Mouse (Mus musculus) MEL (cell line): ENCODE measurements around the gene Rab13. TPM values are rescaled to one million over a fixed set of nuclear protein-coding genes. Genes with fewer than 3 reads are reported as not detected.

Experiments used
- DNase-seq: peaks from one replicate; pipeline ENCODE4 v3.0.0; 2011; ENCODE audit warnings: low read depth, low spot score
- H3K27ac ChIP-seq: 2 replicates; pipeline ENCODE4 v1.5.1; 2012; ENCODE audit warnings: low read depth, mild to moderate bottlenecking, control low read depth, low read length, moderate library complexity; ENCODE audit not compliant: control insufficient read depth
- H3K27me3 ChIP-seq, 2 experiments: fragments of 150-350 bp in 1 of 2; sonication (generic) in 1 of 2; 2 replicates each; pipeline ENCODE4 v1.6.1; 2012; ENCODE audit warnings: low read length in 2 of 2, mild to moderate bottlenecking in 2 of 2, improper control_type of control experiment in 1 of 2, moderate library complexity in 1 of 2; ENCODE audit not compliant: insufficient read depth in 2 of 2, control insufficient read depth in 1 of 2
- H3K36me3 ChIP-seq, 2 experiments: 2 replicates each; pipeline ENCODE4 v1.6.1; 2012 to 2014; ENCODE audit warnings: low read length in 2 of 2, improper control_type of control experiment in 1 of 2, inconsistent platforms in 1 of 2, mild to moderate bottlenecking in 1 of 2; ENCODE audit not compliant: insufficient read depth in 2 of 2, control insufficient read depth in 1 of 2
- H3K4me1 ChIP-seq, 2 experiments: fragments of 150-350 bp in 1 of 2; sonication (generic) in 1 of 2; 2 replicates each; pipeline ENCODE4 v1.6.1; 2012; ENCODE audit warnings: low read length in 2 of 2, improper control_type of control experiment in 1 of 2, mild to moderate bottlenecking in 1 of 2; ENCODE audit not compliant: insufficient read depth in 2 of 2, control insufficient read depth in 1 of 2
- H3K4me3 ChIP-seq, 2 experiments: fragments of 150-350 bp in 1 of 2; sonication (generic) in 1 of 2; 2 replicates each; pipeline ENCODE4 v1.5.1; 2012; ENCODE audit warnings: low read depth in 2 of 2, low read length in 2 of 2, mild to moderate bottlenecking in 2 of 2, moderate library complexity in 2 of 2, control low read depth in 1 of 2, improper control_type of control experiment in 1 of 2; ENCODE audit not compliant: control insufficient read depth in 1 of 2, insufficient read depth in 1 of 2
- H3K79me2 ChIP-seq: 2 replicates; pipeline ENCODE4 v1.6.1; 2012; ENCODE audit warnings: mild to moderate bottlenecking, low read length, moderate library complexity; ENCODE audit not compliant: control insufficient read depth, poor library complexity, insufficient read depth
- H3K9ac ChIP-seq: 2 replicates; pipeline ENCODE4 v1.6.1; 2012; ENCODE audit warnings: low read depth, mild to moderate bottlenecking, control low read depth, low read length, moderate library complexity; ENCODE audit not compliant: control insufficient read depth, poor library complexity, severe bottlenecking
- H3K9me3 ChIP-seq: fragments of 150-350 bp; sonication (generic); replicated peaks from 2 replicates; pipeline ENCODE4 v1.6.1; 2012; ENCODE audit warnings: mild to moderate bottlenecking, low read length, improper control_type of control experiment, moderate library complexity; ENCODE audit not compliant: insufficient read depth
- CHD1 ChIP-seq: IDR thresholded peaks from 2 replicates; pipeline ENCODE4 v1.6.1; 2012; ENCODE audit warnings: low read depth, mild to moderate bottlenecking, inconsistent platforms, low read length, improper control_type of control experiment
- CHD2 ChIP-seq: IDR thresholded peaks from 2 replicates; pipeline ENCODE4 v1.6.1; 2011; ENCODE audit warnings: low read length, improper control_type of control experiment
- E2F4 ChIP-seq: IDR thresholded peaks from 2 replicates; pipeline ENCODE4 v1.6.1; 2011; ENCODE audit warnings: low read depth, low read length, improper control_type of control experiment, borderline replicate concordance
- ELF1 ChIP-seq: IDR thresholded peaks from 2 replicates; pipeline ENCODE4 v1.6.1; 2014; ENCODE audit warnings: low read depth, mild to moderate bottlenecking, inconsistent platforms, low read length, improper control_type of control experiment, moderate library complexity
- EP300 ChIP-seq, 2 experiments: IDR thresholded peaks; 2 replicates each; pipeline ENCODE4 v1.6.1; 2011; ENCODE audit warnings: improper control_type of control experiment in 2 of 2, low read length in 2 of 2, low read depth in 1 of 2, mild to moderate bottlenecking in 1 of 2
- ETS1 ChIP-seq: IDR thresholded peaks from 2 replicates; pipeline ENCODE4 v1.6.1; 2012; ENCODE audit warnings: low read depth, mild to moderate bottlenecking, inconsistent platforms, low read length, improper control_type of control experiment, moderate library complexity
- GABPA ChIP-seq: IDR thresholded peaks from 2 replicates; pipeline ENCODE4 v1.6.1; 2012; ENCODE audit warnings: low read depth, mild to moderate bottlenecking, inconsistent platforms, low read length, improper control_type of control experiment, moderate library complexity
- GATA1 ChIP-seq: IDR thresholded peaks from 2 replicates; pipeline ENCODE4 v1.6.1; 2011; ENCODE audit warnings: low read depth, low read length, improper control_type of control experiment
- HCFC1 ChIP-seq: IDR thresholded peaks from 2 replicates; pipeline ENCODE4 v1.6.1; 2012; ENCODE audit warnings: low read depth, mild to moderate bottlenecking, inconsistent platforms, low read length, improper control_type of control experiment, moderate library complexity
- JUND ChIP-seq: IDR thresholded peaks from 2 replicates; pipeline ENCODE4 v1.6.1; 2011; ENCODE audit warnings: low read depth, mild to moderate bottlenecking, improper control_type of control experiment, low read length
- MAX ChIP-seq: IDR thresholded peaks from 2 replicates; pipeline ENCODE4 v1.6.1; 2011; ENCODE audit warnings: low read length, improper control_type of control experiment
- MYB ChIP-seq: IDR thresholded peaks from 2 replicates; pipeline ENCODE4 v1.6.1; 2011; ENCODE audit warnings: mild to moderate bottlenecking, low read depth, low read length, improper control_type of control experiment
- MYC ChIP-seq: IDR thresholded peaks from 2 replicates; pipeline ENCODE4 v1.6.1; 2011; ENCODE audit warnings: low read depth, mild to moderate bottlenecking, low read length, improper control_type of control experiment, moderate library complexity
- NELFE ChIP-seq: IDR thresholded peaks from 2 replicates; pipeline ENCODE4 v1.6.1; 2011; ENCODE audit warnings: low read depth, low read length, improper control_type of control experiment
- NRF1 ChIP-seq: IDR thresholded peaks from 2 replicates; pipeline ENCODE4 v1.6.1; 2014; ENCODE audit warnings: low read depth, mild to moderate bottlenecking, inconsistent platforms, low read length, improper control_type of control experiment, moderate library complexity; ENCODE audit not compliant: poor library complexity, insufficient read depth, severe bottlenecking
- POLR2AphosphoS5 ChIP-seq: IDR thresholded peaks from 2 replicates; pipeline ENCODE4 v1.6.1; 2012; ENCODE audit warnings: low read depth, borderline replicate concordance, mild to moderate bottlenecking, inconsistent platforms, low read length, moderate library complexity, mixed read lengths
- RCOR1 ChIP-seq: IDR thresholded peaks from 2 replicates; pipeline ENCODE4 v1.6.1; 2012; ENCODE audit warnings: low read depth, mild to moderate bottlenecking, inconsistent platforms, low read length, improper control_type of control experiment
- SMC3 ChIP-seq: IDR thresholded peaks from 2 replicates; pipeline ENCODE4 v1.6.1; 2011; ENCODE audit warnings: low read depth, low read length, improper control_type of control experiment
- TAL1 ChIP-seq: IDR thresholded peaks from 2 replicates; pipeline ENCODE4 v1.6.1; 2012; ENCODE audit warnings: mild to moderate bottlenecking, inconsistent platforms, low read length, moderate library complexity, mixed read lengths
- TCF12 ChIP-seq: IDR thresholded peaks from 2 replicates; pipeline ENCODE4 v1.6.1; 2014; ENCODE audit warnings: low read depth, mild to moderate bottlenecking, inconsistent platforms, low read length, improper control_type of control experiment, moderate library complexity
- UBTF ChIP-seq: IDR thresholded peaks from 2 replicates; pipeline ENCODE4 v1.6.1; 2012; ENCODE audit warnings: low read depth, mild to moderate bottlenecking, inconsistent platforms, low read length, improper control_type of control experiment, moderate library complexity, borderline replicate concordance; ENCODE audit not compliant: insufficient read depth
- USF1 ChIP-seq: IDR thresholded peaks from 2 replicates; pipeline ENCODE4 v1.6.1; 2014; ENCODE audit warnings: low read depth, mild to moderate bottlenecking, inconsistent platforms, low read length, improper control_type of control experiment, moderate library complexity
- USF2 ChIP-seq, 2 experiments: IDR thresholded peaks; 2 replicates each; pipeline ENCODE4 v1.6.1; 2011 to 2012; ENCODE audit warnings: improper control_type of control experiment in 2 of 2, low read length in 2 of 2, borderline replicate concordance in 1 of 2, inconsistent platforms in 1 of 2, low read depth in 1 of 2, mild to moderate bottlenecking in 1 of 2; ENCODE audit not compliant: insufficient read depth in 1 of 2
- ZC3H11A ChIP-seq: IDR thresholded peaks from 2 replicates; pipeline ENCODE4 v1.6.1; 2012; ENCODE audit warnings: low read depth, mild to moderate bottlenecking, inconsistent platforms, low read length, improper control_type of control experiment
- ZMIZ1 ChIP-seq: IDR thresholded peaks from 2 replicates; pipeline ENCODE4 v1.6.1; 2012; ENCODE audit warnings: low read depth, mild to moderate bottlenecking, inconsistent platforms, low read length, improper control_type of control experiment, moderate library complexity
- polyA plus RNA-seq, 2 experiments: library from polyadenylated mRNA; stranded (reverse) in 1 of 2; unstranded in 1 of 2; fragments of >175 nt in 1 of 2; fragments of >200 nt in 1 of 2; gene quantifications; 2 replicates each; pipeline versions ENCODE4 v1.2.1 to v1.2.4; 2012; ENCODE audit warnings: low replicate concordance in 2 of 2, low read depth in 1 of 2; ENCODE audit not compliant: insufficient read length in 2 of 2, insufficient read depth in 1 of 2, missing spikeins in 1 of 2
- total RNA-seq: library from RNA; depleted of rRNA; stranded (reverse); fragments of 300-350 nt; gene quantifications from 2 replicates; pipeline ENCODE4 v1.2.3, GENCODE M21; 2012

Gene Rab13
- total and polyA plus RNA-seq, 3 experiments: 5.1 to 7.7 TPM; not detected in 1

DNA sequence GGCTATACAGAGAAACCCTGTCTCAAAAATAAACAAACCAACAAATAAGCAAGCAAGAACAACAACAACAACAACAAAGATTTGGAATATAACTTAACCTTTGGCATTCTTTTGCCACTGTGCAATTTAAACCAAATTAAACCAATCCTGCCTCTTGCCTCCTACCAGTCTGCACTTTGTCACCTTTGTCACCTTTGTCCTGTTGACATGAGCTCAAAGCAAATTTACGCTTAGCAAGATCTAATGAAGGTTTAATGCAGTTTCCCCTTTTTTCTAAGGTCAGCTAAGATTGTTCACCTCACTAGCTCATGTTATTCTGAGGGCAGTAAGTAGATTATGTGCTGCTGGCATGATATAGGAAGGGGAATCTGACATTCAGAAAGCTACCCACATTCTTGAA, 15.9 kb upstream of the Rab13 start:
- TF ChIP-seq MYB (no peak), GABPA (no peak), EP300 (IDR thresholded peaks at IDR 0.05; ENCODE audit: low read depth in 1 of 2, low read length in 2 of 2) (no peak), RCOR1 (no peak), UBTF (no peak), ZMIZ1 (no peak), POLR2AphosphoS5 (no peak), MAX (no peak), ZC3H11A (no peak), HCFC1 (no peak)
- H3K36me3 ChIP-seq: peaks cover 0 to 13% of the 10 kb centered on the region in 2 experiments; a peak in 2 of 4 replicates
- H3K9ac ChIP-seq: no peak overlapping the region
- no peaks in the 10 kb centered on the region for H3K79me2 ChIP-seq
- no peaks in the 10 kb centered on the region for H3K9me3 ChIP-seq
- H3K27ac ChIP-seq: no peak overlapping the region
- no peak overlapping the region for H3K4me3 ChIP-seq
- no peak for DNase-seq
- peaks cover 2 to 9% of the 10 kb centered on the region in 2 experiments; a peak in 2 of 4 replicates for H3K4me1 ChIP-seq
- no peaks in the 10 kb centered on the region for H3K27me3 ChIP-seq

DNA sequence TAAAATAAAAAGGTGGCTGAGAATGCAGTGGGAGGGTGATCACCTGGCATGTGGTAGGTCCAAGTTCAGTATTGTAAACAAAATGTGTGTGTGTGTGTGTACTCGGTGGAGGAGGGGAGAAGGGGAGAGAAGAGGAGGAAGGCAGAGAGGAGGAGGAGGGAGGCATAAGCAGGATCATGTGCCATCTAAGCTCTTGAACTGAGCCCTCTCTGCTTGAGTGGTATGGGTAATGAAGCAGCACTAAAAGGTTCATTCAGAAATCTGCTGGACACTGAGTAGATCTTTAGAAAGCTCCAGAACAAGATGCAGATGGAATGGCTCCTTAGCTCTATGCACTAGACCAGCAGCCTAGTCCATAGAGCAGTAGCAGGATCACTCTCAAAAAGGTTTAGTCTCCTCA, 10.6 kb upstream of the Rab13 start:
- H3K9me3 ChIP-seq: no peaks in the 10 kb centered on the region
- no peak overlapping the region for H3K27ac ChIP-seq
- H3K9ac ChIP-seq: no peak overlapping the region
- no peaks in the 10 kb centered on the region for H3K79me2 ChIP-seq
- TF ChIP-seq ELF1 (no peak), SMC3 (no peak), GABPA (no peak), USF1 (no peak), USF2 (IDR thresholded peaks at IDR 0.05; ENCODE audit: borderline replicate concordance in 1 of 2, insufficient read depth in 1 of 2, low read depth in 1 of 2, low read length in 2 of 2) (no peak)
- no peaks in the 10 kb centered on the region for H3K27me3 ChIP-seq
- no peak for DNase-seq
- H3K4me1 ChIP-seq: no peaks in the 10 kb centered on the region
- no peak overlapping the region for H3K4me3 ChIP-seq
- H3K36me3 ChIP-seq: no peaks in the 10 kb centered on the region

DNA sequence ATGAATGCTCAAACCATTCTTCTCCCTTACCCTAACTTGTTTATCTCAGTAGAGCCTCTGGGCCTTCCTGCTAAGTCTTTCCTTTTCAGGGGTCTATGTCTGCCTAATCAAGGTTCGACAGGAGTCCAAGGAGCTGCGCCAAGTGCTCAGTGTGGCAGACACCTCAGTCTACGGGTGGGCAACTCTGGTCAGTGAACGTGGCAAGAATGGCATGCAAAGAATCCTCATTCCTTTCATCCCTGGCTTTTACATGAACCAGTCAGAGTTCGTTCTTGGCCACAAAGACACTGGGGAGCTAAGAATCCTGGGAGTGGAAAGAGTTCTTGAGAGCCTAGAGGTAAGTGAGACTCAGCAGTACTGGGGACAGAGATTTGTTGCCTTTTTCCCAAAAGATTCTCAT, 9.9 kb upstream of the Rab13 start:
- H3K9me3 ChIP-seq: no peaks in the 10 kb centered on the region
- TF ChIP-seq TCF12 (no peak), E2F4 (no peak), JUND (no peak), MAX (no peak), POLR2AphosphoS5 (no peak), ZMIZ1 (no peak), NRF1 (no peak), ZC3H11A (no peak), GATA1 (no peak), MYC (no peak), UBTF (no peak), TAL1 (no peak), CHD1 (no peak), ETS1 (no peak), GABPA (no peak), CHD2 (no peak), NELFE (no peak)
- H3K27me3 ChIP-seq: no peaks in the 10 kb centered on the region
- H3K36me3 ChIP-seq: no peaks in the 10 kb centered on the region
- H3K9ac ChIP-seq: no peak overlapping the region
- H3K27ac ChIP-seq: no peak overlapping the region
- DNase-seq: no peak
- H3K4me3 ChIP-seq: no peak overlapping the region
- H3K4me1 ChIP-seq: no peaks in the 10 kb centered on the region
- H3K79me2 ChIP-seq: no peaks in the 10 kb centered on the region
